In the genomic region with DNA sequence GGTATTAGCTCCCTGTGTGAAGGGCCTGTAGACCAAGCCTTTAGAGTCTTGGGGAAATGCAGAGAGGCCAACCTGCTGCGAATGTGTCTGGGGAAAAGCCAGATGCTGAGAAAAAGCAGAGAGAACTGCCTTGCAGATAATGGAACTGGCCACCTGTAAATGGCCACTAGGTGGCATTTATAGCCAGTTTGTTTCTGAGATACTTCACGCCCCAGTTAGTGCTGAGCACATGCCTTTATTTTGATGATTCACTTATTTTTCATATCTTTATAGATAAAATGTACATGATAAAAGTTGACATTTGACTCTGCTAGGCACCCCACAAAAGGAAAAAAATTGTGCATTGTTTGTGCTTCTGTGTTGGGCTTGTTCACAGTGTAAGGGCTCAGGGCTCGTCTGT, we compare ENCODE assay signal across 11 mouse cellular contexts. TPM values are rescaled to one million over a fixed set of nuclear protein-coding genes. Genes with fewer than 3 reads are reported as not detected.
DNase-seq lines count a peak whose midpoint lies in the region; ATAC-seq and TF ChIP-seq lines count a peak whose summit lies in the region.
"Had no signal": no experiment of that assay in that cellular context is flagged by ENCODE, and none has a peak within 500 bp of the region (broad histone marks: within the 10 kb centered on the region; RNA-seq: fewer than 3 reads in every experiment).

No protein-coding gene starts in this region.

- no peak for ATAC-seq in midbrain, postnatal 0 days (ENCODE audit: low FRiP score)
- no peak for ATAC-seq in midbrain, embryonic 15.5 days (replicated peaks)

- DNase-seq in heart, postnatal 4 days, result peak; percentile 18
- no peak for DNase-seq in heart, postnatal 25 days (ENCODE audit: low spot score)
- peak; percentile 70 for DNase-seq in midbrain, postnatal 0 days (ENCODE audit: low spot score)
- peak; percentile 67 for DNase-seq in embryo, embryonic 10.5 days (ENCODE audit: low spot score)
- peak; percentile 14 for DNase-seq in retina, postnatal 7 days (ENCODE audit: low read depth, low spot score)
- no peak for DNase-seq in spleen, postnatal 4 days (ENCODE audit: low spot score in 2 of 2)
- no peak for DNase-seq in urinary bladder, postnatal 4 days (ENCODE audit: low spot score in 2 of 2)
- DNase-seq: adrenal gland, postnatal 36 days had no signal

- peak; percentile 84 for TF ChIP-seq CTCF in midbrain, postnatal 0 days (IDR thresholded peaks at IDR 0.05)

- no peaks in the 10 kb centered on the region for H3K27me3 ChIP-seq in midbrain, postnatal 0 days (ENCODE audit: insufficient read depth, low read length)
- no peaks in the 10 kb centered on the region for H3K27me3 ChIP-seq in midbrain, embryonic 15.5 days (replicated peaks)

- H3K4me2 ChIP-seq in midbrain, postnatal 0 days (ENCODE audit: low read depth, low read length, poor library complexity, severe bottlenecking), result no peak overlapping the region
- no peak overlapping the region for H3K4me2 ChIP-seq in midbrain, embryonic 15.5 days

- H3K27ac ChIP-seq in midbrain, postnatal 0 days (ENCODE audit: low read depth, low read length), result no peak overlapping the region
- H3K27ac ChIP-seq in midbrain, embryonic 15.5 days, result no peak overlapping the region
- H3K27ac ChIP-seq: macrophage had no signal

- no peak overlapping the region for H3K4me3 ChIP-seq in midbrain, postnatal 0 days (ENCODE audit: low read depth, low read length)
- no peak overlapping the region for H3K4me3 ChIP-seq in midbrain, embryonic 15.5 days

- no peak overlapping the region for H3K9ac ChIP-seq in midbrain, postnatal 0 days (replicated peaks; ENCODE audit: low read length, poor library complexity, severe bottlenecking)
- no peak overlapping the region for H3K9ac ChIP-seq in midbrain, embryonic 15.5 days

- intact Hi-C loops in heart, postnatal 25 days (cut with DNase I), result loop anchor here (5.0 to 10.0 kb wide), 4 partner anchors 42 to 150 kb away; partner anchors contain the start of gene Gm9837

- peaks cover 54% of the 10 kb centered on the region for H3K36me3 ChIP-seq in midbrain, postnatal 0 days (ENCODE audit: insufficient read depth, low read length)
- peaks cover 58% of the 10 kb centered on the region for H3K36me3 ChIP-seq in midbrain, embryonic 15.5 days (replicated peaks)

- no peaks in the 10 kb centered on the region for H3K9me3 ChIP-seq in midbrain, postnatal 0 days (ENCODE audit: low read length)
- H3K9me3 ChIP-seq in midbrain, embryonic 15.5 days, result no peaks in the 10 kb centered on the region

- 48% methylated on average over 3 of the region's 3 CpGs for WGBS in midbrain, postnatal 0 days
- WGBS in midbrain, embryonic 15.5 days, result 62% methylated on average over 3 of the region's 3 CpGs

- no peaks in the 10 kb centered on the region for H3K4me1 ChIP-seq in midbrain, postnatal 0 days (ENCODE audit: insufficient read depth, low read length)
- no peaks in the 10 kb centered on the region for H3K4me1 ChIP-seq in midbrain, embryonic 15.5 days

RNA-seq across cellular contexts. Expression of gene Kif3a, which starts 17.7 kb away (rescaled TPM):
- total RNA-seq in heart, postnatal 4 days (2021), result 10 to 100 TPM; 14.1 to 14.4 TPM
- 1 to 10 TPM; 7.6 to 9.6 TPM for total RNA-seq in heart, postnatal 25 days (2021)
- total RNA-seq in midbrain, postnatal 0 days (2014; rRNA removed), result 114 and 117 TPM in 2 replicates
- polyA plus RNA-seq in midbrain, postnatal 0 days (2015; fragmentation: Nextera tagmentation; extraction: Ambion mirVana), result 335 and 386 TPM in 2 replicates
- polyA plus RNA-seq in midbrain, embryonic 15.5 days (2015; fragmentation: Nextera tagmentation; extraction: Ambion mirVana), result 345 and 349 TPM in 2 replicates

RNA-seq across cellular contexts. Expression of gene Il4, which starts 33.6 kb away (rescaled TPM):
- not detected for total RNA-seq in heart, postnatal 4 days (2021)
- total RNA-seq in heart, postnatal 25 days (2021), result not detected
- total RNA-seq in midbrain, postnatal 0 days (2014; rRNA removed), result not detected in 2 replicates
- polyA plus RNA-seq in midbrain, postnatal 0 days (2015; fragmentation: Nextera tagmentation; extraction: Ambion mirVana), result 3.9 and 4.9 TPM in 2 replicates
- 5.3 and 5.6 TPM in 2 replicates for polyA plus RNA-seq in midbrain, embryonic 15.5 days (2015; fragmentation: Nextera tagmentation; extraction: Ambion mirVana)
- total RNA-seq: adrenal gland, postnatal 36 days had no signal
- polyA plus RNA-seq: gonadal fat pad, adult 2 months had no signal

RNA-seq across cellular contexts. Expression of gene Il13, which starts 49.7 kb away (rescaled TPM):
- not detected for total RNA-seq in heart, postnatal 4 days (2021)
- total RNA-seq in heart, postnatal 25 days (2021), result not detected
- not detected in 2 replicates for total RNA-seq in midbrain, postnatal 0 days (2014; rRNA removed)
- not detected in 2 replicates for polyA plus RNA-seq in midbrain, postnatal 0 days (2015; fragmentation: Nextera tagmentation; extraction: Ambion mirVana)
- polyA plus RNA-seq in midbrain, embryonic 15.5 days (2015; fragmentation: Nextera tagmentation; extraction: Ambion mirVana), result not detected in 2 replicates
- total RNA-seq: adrenal gland, postnatal 36 days had no signal
- polyA plus RNA-seq: macrophage had no signal

Comparison
In these comparisons a context has a peak if more than half of its experiments do, and no peak if none do; other contexts are left out.
1. DNase-seq: peak in heart, postnatal 4 days (single experiment), midbrain, postnatal 0 days (single experiment), embryo, embryonic 10.5 days (single experiment) and retina, postnatal 7 days (single experiment); none in heart, postnatal 25 days (single experiment), spleen, postnatal 4 days (0 of 2) and urinary bladder, postnatal 4 days (0 of 2).